27 mouse cellular contexts compared by ENCODE assay signal in genomic region chr6:117926871-117927491, GRCm38 (mm10). TPM values are rescaled to one million over a fixed set of nuclear protein-coding genes. Genes with fewer than 3 reads are reported as not detected.
DNase-seq lines count a peak whose midpoint lies in the region; ATAC-seq and TF ChIP-seq lines count a peak whose summit lies in the region.
"Had no signal": no experiment of that assay in that cellular context is flagged by ENCODE, and none has a peak within 500 bp of the region (broad histone marks: within the 10 kb centered on the region; RNA-seq: fewer than 3 reads in every experiment).

No protein-coding gene starts in this region.

- no peaks in the 10 kb centered on the region for H3K4me1 ChIP-seq in liver, postnatal 0 days (ENCODE audit: insufficient read depth)

- H3K27ac ChIP-seq in liver, postnatal 0 days (ENCODE audit: low read depth) = no peak overlapping the region
- H3K27ac ChIP-seq: heart, embryonic 15.5 days had no signal

- H3K27me3 ChIP-seq in liver, postnatal 0 days (ENCODE audit: insufficient read depth, low read length) = no peaks in the 10 kb centered on the region
- H3K27me3 ChIP-seq: heart, embryonic 15.5 days; megakaryocyte, embryonic 14.5 days had no signal

- 63% methylated on average over 4 of the region's 4 CpGs for WGBS in liver, postnatal 0 days (ENCODE audit: insufficient replicate concordance)

- H3K4me2 ChIP-seq in liver, postnatal 0 days (ENCODE audit: low read depth, low read length) = no peak overlapping the region
- H3K4me2 ChIP-seq: heart, embryonic 15.5 days had no signal

- H3K4me3 ChIP-seq in liver, postnatal 0 days (ENCODE audit: low read depth, low read length) = no peak overlapping the region
- H3K4me3 ChIP-seq: erythroblast, embryonic 14.5 days; heart, embryonic 15.5 days; megakaryocyte, embryonic 14.5 days had no signal

- H3K9ac ChIP-seq in liver, postnatal 0 days (replicated peaks) = no peak overlapping the region
- H3K9ac ChIP-seq: heart, embryonic 15.5 days had no signal

- DNase-seq in testis, postnatal 10 days (ENCODE audit: low spot score) = peak; percentile 20
- no peak for DNase-seq in testis, postnatal 14 days (ENCODE audit: low spot score)
- peak; percentile 17 for DNase-seq in induced T-regulatory cell, adult 2 months (ENCODE audit: low read depth)
- DNase-seq in liver, postnatal 0 days = no peak
- DNase-seq in left cerebral cortex, postnatal 25 days (ENCODE audit: low spot score in 2 of 2) = no peak
- DNase-seq in layer of hippocampus, adult 11-12 months (ENCODE audit: low spot score) = no peak
- no peak for DNase-seq in heart, adult 9 months (ENCODE audit: low spot score in 2 of 2)
- no peak for DNase-seq in right cerebral cortex, adult 2 months (ENCODE audit: low spot score in 2 of 2)
- DNase-seq: adrenal gland, postnatal 36 days; cerebellum, adult 18-20 months; cerebellum, postnatal 36 days; gastrocnemius, postnatal 10 days; heart, adult 18-20 months; kidney, adult 8-10 months; kidney, postnatal 14 days; left cerebral cortex, postnatal 4 days; thymus, adult 2 months had no signal

- intact Hi-C loops in left cerebral cortex, postnatal 25 days (cut with DNase I) = no loop called here

- H3K36me3 ChIP-seq in liver, postnatal 0 days (replicated peaks; ENCODE audit: insufficient read depth, low read length) = peaks cover 37% of the 10 kb centered on the region

- H3K9me3 ChIP-seq in liver, postnatal 0 days (ENCODE audit: low read length) = no peaks in the 10 kb centered on the region
- H3K9me3 ChIP-seq: heart, embryonic 15.5 days; megakaryocyte, embryonic 14.5 days had no signal

- TF ChIP-seq CTCF in liver, postnatal 0 days (IDR thresholded peaks at IDR 0.05; ENCODE audit: low read depth) = no peak

- peak; percentile 37 for ATAC-seq in liver, postnatal 0 days
- ATAC-seq: forebrain, embryonic 14.5 days; hindbrain, embryonic 16.5 days; lung, postnatal 0 days; midbrain, embryonic 16.5 days had no signal

- no peak for TF ChIP-seq EP300 in liver, postnatal 0 days (IDR thresholded peaks at IDR 0.05; ENCODE audit: low read depth)

RNA-seq across cellular contexts. Expression of gene Fxyd4, which starts 10.5 kb away (rescaled TPM):
- 0.20 TPM in 1 of 2 replicates, not detected in the other for polyA plus RNA-seq in liver, postnatal 0 days (2015; fragmentation: Nextera tagmentation; extraction: Ambion mirVana)
- not detected for total RNA-seq in left cerebral cortex, postnatal 25 days (2021)
- total RNA-seq: adrenal gland, postnatal 36 days; gastrocnemius, postnatal 10 days; heart, adult 18-20 months; layer of hippocampus, adult 8-10 months; left cerebral cortex, postnatal 4 days; liver, adult 2 months had no signal
- polyA plus RNA-seq: erythroblast, embryonic 14.5 days; small intestine, adult 2 months had no signal

RNA-seq across cellular contexts. Expression of gene Hnrnpf, which starts 26.9 kb away (rescaled TPM):
- 264 and 270 TPM in 2 replicates for polyA plus RNA-seq in liver, postnatal 0 days (2015; fragmentation: Nextera tagmentation; extraction: Ambion mirVana)
- 100 to 1,000 TPM; 121 to 132 TPM for total RNA-seq in left cerebral cortex, postnatal 25 days (2021)

Comparison
In these comparisons a context has a peak if more than half of its experiments do, and no peak if none do; other contexts are left out.
1. DNase-seq: peak in testis, postnatal 10 days (single experiment) and induced T-regulatory cell, adult 2 months (single experiment); none in testis, postnatal 14 days (single experiment), liver, postnatal 0 days (single experiment), left cerebral cortex, postnatal 25 days (0 of 2), layer of hippocampus, adult 11-12 months (single experiment), heart, adult 9 months (0 of 2) and right cerebral cortex, adult 2 months (0 of 2).